Mouse (Mus musculus) testis, adult 2 months (tissue): ENCODE measurements around the gene Pitpnc1.

ENCODE experiments used
- CTCF ChIP-seq: fragments of 200-500 bp; IDR thresholded peaks from 2 replicates; pipeline ENCODE4 v1.5.1; 2012; ENCODE audit warnings: low read depth, mild to moderate bottlenecking, inconsistent platforms, low read length, moderate library complexity; ENCODE audit not compliant: control insufficient read depth, insufficient read depth, insufficient replicate concordance
- POLR2A ChIP-seq: fragments of 200-500 bp; IDR thresholded peaks from 2 replicates; pipeline ENCODE4 v1.6.1; 2012; ENCODE audit warnings: low read depth, mild to moderate bottlenecking, inconsistent platforms, low read length, moderate library complexity; ENCODE audit not compliant: control insufficient read depth

GRCm38 (mm10) chr11:107237532-107237931 is 233.0 kb downstream of the Pitpnc1 start:
- TF ChIP-seq POLR2A (no peak), CTCF (no peak)
